Mouse (Mus musculus) bone marrow, adult 2 months (tissue): ENCODE results near the gene Rbm33.

ENCODE experiments used
- CTCF ChIP-seq: fragments of 200-500 bp; IDR thresholded peaks from 2 replicates; pipeline ENCODE4 v1.5.1; 2011; ENCODE audit warnings: low read length, control low read depth; ENCODE audit not compliant: control insufficient read depth, insufficient read depth
- POLR2A ChIP-seq: fragments of 200-500 bp; IDR thresholded peaks from 2 replicates; pipeline ENCODE4 v1.6.1; 2011; ENCODE audit warnings: low read depth, mild to moderate bottlenecking, control low read depth, low read length, borderline replicate concordance; ENCODE audit not compliant: control insufficient read depth

GRCm38 (mm10) chr5:28453523-28453922 lies 136.6 kb downstream of the Rbm33 start:
- TF ChIP-seq CTCF (no peak), POLR2A (no peak)
